Mouse (Mus musculus): ENCODE data around the gene Olfr731. TPM values are rescaled to one million over a fixed set of nuclear protein-coding genes. Genes with fewer than 3 reads are reported as not detected.

Gene Olfr731
- total RNA-seq (2021) = not detected
- long read RNA-seq, experiment 1 = 0 reads
- long read RNA-seq, experiment 2 = 0 reads

GRCm38 (mm10) chr14:50241766-50242165, at the start of gene Olfr731:
Olfr731 (minus strand) TSS chr14:50241866.
- no peak for DNase-seq (ENCODE audit: low spot score in 2 of 2)

- DNase-seq (ENCODE audit: low spot score in 2 of 2) = no peak
Measured at GRCm38 (mm10) chr14:50284106-50284505, 42.4 kb upstream of the Olfr731 start, which contains the start of gene Olfr732. Olfr732 (minus strand) TSS chr14:50284206.

- DNase-seq (ENCODE audit: low spot score in 2 of 2) = no peak
Measured at GRCm38 (mm10) chr14:50188098-50188497, 53.6 kb downstream of the Olfr731 start, which contains the start of gene Olfr730. Olfr730 (minus strand) TSS chr14:50188198.

Other genes starting within 250 kb of the Olfr731 start
- gene Olfr725, start 201.5 kb downstream of the Olfr731 start, total RNA-seq (2021) = not detected
- not detected for gene Olfr726, start 150.9 kb downstream of the Olfr731 start, total RNA-seq (2021)
- not detected for gene Olfr727, start 118.7 kb downstream of the Olfr731 start, total RNA-seq (2021)
- gene Olfr728, start 99.2 kb downstream of the Olfr731 start, total RNA-seq (2021) = not detected
- gene Olfr729, start 89.0 kb downstream of the Olfr731 start, total RNA-seq (2021) = not detected
- not detected for gene Olfr730, start 53.7 kb downstream of the Olfr731 start, total RNA-seq (2021)
- gene Olfr732, start 42.3 kb upstream of the Olfr731 start, total RNA-seq (2021) = not detected
- gene Olfr733, start 59.7 kb upstream of the Olfr731 start, total RNA-seq (2021) = not detected
- gene Olfr734, start 84.9 kb upstream of the Olfr731 start, total RNA-seq (2021) = not detected
- gene Olfr735, start 107.0 kb upstream of the Olfr731 start, total RNA-seq (2021) = not detected
- gene Tlr11, start 116.0 kb upstream of the Olfr731 start, total RNA-seq (2021) = under 1 TPM; 0.10 to 0.54 TPM
- gene Olfr736, start 139.3 kb upstream of the Olfr731 start, total RNA-seq (2021) = not detected
- not detected for gene Olfr738, start 165.7 kb upstream of the Olfr731 start, total RNA-seq (2021)
- not detected for gene Olfr739, start 176.8 kb upstream of the Olfr731 start, total RNA-seq (2021)
- gene Olfr740, start 203.7 kb upstream of the Olfr731 start, total RNA-seq (2021) = not detected
- not detected for gene Olfr741, start 230.9 kb upstream of the Olfr731 start, total RNA-seq (2021)

Data from adrenal gland, adult 18-20 months (tissue).